Mouse (Mus musculus): ENCODE measurements around the gene Alk.

DNA sequence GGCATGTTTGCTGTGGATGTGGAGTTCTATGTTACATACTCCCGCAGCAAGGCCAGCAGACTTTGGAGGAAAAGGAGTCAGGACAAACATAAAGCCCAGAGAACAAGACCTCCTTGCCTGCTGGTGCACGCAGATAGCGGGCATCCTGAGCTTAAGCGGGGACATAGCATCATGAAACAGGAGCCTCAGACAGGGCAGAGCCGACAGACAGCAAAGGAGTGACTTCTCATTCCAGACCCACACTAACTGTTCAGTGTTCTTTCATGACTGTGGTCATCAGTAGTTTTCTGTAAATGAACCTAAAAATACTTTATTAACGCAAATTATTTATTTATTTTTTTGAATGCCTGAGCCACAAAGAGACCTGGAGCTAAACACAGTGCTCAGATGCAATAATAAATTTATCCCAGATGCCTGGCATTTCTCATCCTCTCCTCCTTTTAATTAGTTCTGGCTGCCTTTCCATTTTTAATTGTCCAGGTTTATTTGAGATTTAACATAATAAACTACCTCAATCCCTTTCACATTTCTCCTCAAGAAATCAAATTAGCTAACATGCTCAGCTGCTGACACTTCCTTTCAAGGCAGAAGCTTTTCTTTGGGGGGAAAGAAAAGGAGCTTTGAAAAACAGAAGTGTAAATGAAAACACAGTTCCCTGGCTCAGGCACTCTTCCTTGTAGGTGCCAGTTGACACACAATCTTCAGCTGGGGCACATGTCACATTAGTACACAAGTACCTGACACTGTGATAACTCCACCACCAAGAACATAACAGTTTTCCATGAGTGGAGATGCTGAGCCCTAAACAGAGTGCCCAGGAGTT, 311.8 kb downstream of the Alk start:
- TF ChIP-seq CTCF (IDR thresholded peaks at IDR 0.05; ENCODE audit: control insufficient read depth, insufficient read depth, insufficient read length) (no peak), FOSL1 (IDR thresholded peaks at IDR 0.05; ENCODE audit: insufficient read depth, low read length, poor library complexity, severe bottlenecking) (no peak)

Measured in C2C12 (cell line).